Mouse (Mus musculus) neural tube, embryonic 14.5 days (tissue): ENCODE measurements around the gene Gm20481. TPM values are rescaled to one million over a fixed set of nuclear protein-coding genes. Genes with fewer than 3 reads are reported as not detected.

Experiments
- ATAC-seq: fragments of 200-750 bp; cut with Nextera tagmentation; 2 replicates; pipeline ENCODE4 v1.8.0; 2017; ENCODE audit warnings: low read depth, mild to moderate bottlenecking, moderate TSS enrichment, moderate library complexity
- H3K27ac ChIP-seq: fragments of 300-500 bp; sonication (generic); 2 replicates; pipeline ENCODE4 v1.5.1; 2014; ENCODE audit warnings: low read depth, mild to moderate bottlenecking, control low read depth, low read length, moderate library complexity, mixed read lengths
- H3K27me3 ChIP-seq: fragments of 300-500 bp; sonication (generic); 2 replicates; pipeline ENCODE4 v1.6.1; 2014; ENCODE audit warnings: low read length; ENCODE audit not compliant: control insufficient read depth, insufficient read depth
- H3K36me3 ChIP-seq: fragments of 300-500 bp; sonication (generic); 2 replicates; pipeline ENCODE4 v1.6.1; 2014; ENCODE audit warnings: low read length, mixed read lengths; ENCODE audit not compliant: control insufficient read depth, insufficient read depth
- H3K4me1 ChIP-seq: fragments of 300-500 bp; sonication (generic); 2 replicates; pipeline ENCODE4 v1.6.1; 2014; ENCODE audit warnings: low read length; ENCODE audit not compliant: control insufficient read depth, insufficient read depth
- H3K4me2 ChIP-seq: fragments of 300-500 bp; sonication (generic); 2 replicates; pipeline ENCODE4 v1.6.1; 2014; ENCODE audit warnings: mild to moderate bottlenecking, low read depth, low read length, control low read depth
- H3K4me3 ChIP-seq: fragments of 300-500 bp; sonication (generic); 2 replicates; pipeline ENCODE4 v1.5.1; 2014; ENCODE audit warnings: low read depth, low read length, control low read depth, mixed read lengths
- H3K9ac ChIP-seq: fragments of 300-500 bp; sonication (generic); replicated peaks from 2 replicates; pipeline ENCODE4 v1.6.1; 2014; ENCODE audit warnings: low read depth, mild to moderate bottlenecking, control low read depth, low read length, mixed read lengths
- H3K9me3 ChIP-seq: fragments of 300-500 bp; sonication (generic); 2 replicates; pipeline ENCODE4 v1.6.1; 2016; ENCODE audit warnings: low read length; ENCODE audit not compliant: control insufficient read depth
- WGBS: fragments of 180-500 bp; shearing (Covaris S2); extraction: QIAGEN DNeasy Blood & Tissue Kit; methylation state at CpG from one replicate; pipeline ENCODE4 v1.1.7; 2014; 5-methylcytosine and 5-hydroxymethylcytosine counted together
- polyA plus RNA-seq: library from polyadenylated mRNA; unstranded; fragments of >200 nt; fragmentation: Nextera tagmentation; extraction: Ambion mirVana; gene quantifications from 2 replicates; pipeline ENCODE4 v1.2.1, GENCODE M21; 2014

Gm20481 gene
- polyA plus RNA-seq, 1 experiment from 2014 or later: not detected

GRCm38 (mm10) chr17:35016791-35017705 is 47.3 kb downstream of the Gm20481 start:
- Histone ChIP-seq H3K27ac (no peak overlapping the region), H3K36me3 (peaks cover 43% of the 10 kb centered on the region), H3K9me3 (no peaks in the 10 kb centered on the region), H3K27me3 (no peaks in the 10 kb centered on the region), H3K9ac (no peak overlapping the region), H3K4me1 (no peaks in the 10 kb centered on the region), H3K4me3 (no peak overlapping the region), H3K4me2 (no peak overlapping the region)
- 83% methylated on average over 10 of the region's 10 CpGs for WGBS
- ATAC-seq: no peak

DNA sequence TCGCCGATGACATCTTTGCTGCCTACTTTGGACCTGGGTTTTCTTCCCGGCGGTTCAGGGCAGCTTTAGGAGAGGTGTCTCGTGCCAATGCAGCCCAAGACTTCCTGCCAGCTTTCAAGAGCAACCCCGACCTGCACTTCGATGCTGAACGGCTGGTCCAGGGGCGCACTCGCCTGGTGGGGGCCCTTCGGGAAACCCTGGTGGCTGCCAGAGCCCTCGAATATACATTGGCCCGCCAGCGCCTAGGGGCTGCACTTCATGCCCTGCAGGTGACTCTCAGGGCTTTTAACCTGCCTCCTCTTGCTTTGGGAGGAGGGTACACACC is 48.0 kb downstream of the Gm20481 start:
- Histone ChIP-seq H3K27ac (no peak overlapping the region), H3K4me1 (no peaks in the 10 kb centered on the region), H3K4me3 (no peak overlapping the region), H3K27me3 (no peaks in the 10 kb centered on the region), H3K4me2 (no peak overlapping the region), H3K9me3 (no peaks in the 10 kb centered on the region), H3K36me3 (peaks cover 37% of the 10 kb centered on the region), H3K9ac (no peak overlapping the region)
- WGBS: 78% methylated on average over 14 of the region's 14 CpGs
- no peak for ATAC-seq

DNA sequence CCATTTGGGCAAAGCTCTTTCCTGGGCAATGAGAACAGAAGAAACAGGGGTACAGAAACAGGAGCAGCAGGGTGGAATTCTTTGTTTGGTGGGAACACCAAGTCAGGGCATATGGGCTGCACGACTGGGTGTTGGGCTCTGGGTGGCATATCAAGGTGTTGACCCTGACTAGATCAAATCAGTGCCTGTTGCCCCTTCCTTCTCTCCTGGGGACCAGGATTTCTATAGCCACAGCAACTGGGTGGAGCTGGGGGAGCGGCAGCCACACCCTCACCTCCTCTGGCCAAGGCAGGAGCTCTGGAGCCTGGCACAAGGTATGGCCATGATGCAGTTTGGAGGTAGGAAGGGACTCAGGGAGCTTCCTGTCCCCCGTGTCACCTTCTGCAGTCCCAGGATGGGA is 48.5 kb downstream of the Gm20481 start:
- H3K9me3 ChIP-seq: no peaks in the 10 kb centered on the region
- no peaks in the 10 kb centered on the region for H3K4me1 ChIP-seq
- no peak overlapping the region for H3K27ac ChIP-seq
- H3K4me3 ChIP-seq: no peak overlapping the region
- no peak overlapping the region for H3K9ac ChIP-seq
- WGBS: 73% methylated on average over 3 of the region's 3 CpGs
- ATAC-seq: no peak
- H3K36me3 ChIP-seq: peaks cover 32% of the 10 kb centered on the region
- H3K27me3 ChIP-seq: no peaks in the 10 kb centered on the region
- no peak overlapping the region for H3K4me2 ChIP-seq

DNA sequence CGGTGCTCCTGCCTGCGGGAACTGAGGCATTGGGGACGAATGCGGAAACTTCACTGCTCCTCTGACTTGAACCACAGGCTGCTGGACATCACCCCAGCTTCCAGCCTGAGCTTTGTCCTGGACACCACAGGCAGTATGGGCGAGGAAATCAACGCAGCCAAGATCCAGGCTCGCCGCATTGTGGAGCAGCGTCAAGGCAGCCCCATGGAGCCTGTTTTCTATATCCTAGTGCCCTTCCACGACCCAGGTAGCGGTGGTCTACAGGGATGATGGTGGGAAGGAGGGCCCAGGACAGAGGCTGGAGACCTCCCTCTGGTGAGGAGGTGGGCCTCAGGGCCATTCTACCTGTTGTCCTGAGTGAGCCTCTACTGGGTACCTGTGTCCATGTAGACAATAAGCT is 50.2 kb downstream of the Gm20481 start:
- no peak overlapping the region for H3K27ac ChIP-seq
- no peak overlapping the region for H3K9ac ChIP-seq
- peaks cover 15% of the 10 kb centered on the region for H3K36me3 ChIP-seq
- ATAC-seq: no peak
- 74% methylated on average over 11 of the region's 11 CpGs for WGBS
- no peak overlapping the region for H3K4me2 ChIP-seq
- H3K27me3 ChIP-seq: no peaks in the 10 kb centered on the region
- H3K4me3 ChIP-seq: no peak overlapping the region
- H3K9me3 ChIP-seq: no peaks in the 10 kb centered on the region
- H3K4me1 ChIP-seq: no peaks in the 10 kb centered on the region

DNA sequence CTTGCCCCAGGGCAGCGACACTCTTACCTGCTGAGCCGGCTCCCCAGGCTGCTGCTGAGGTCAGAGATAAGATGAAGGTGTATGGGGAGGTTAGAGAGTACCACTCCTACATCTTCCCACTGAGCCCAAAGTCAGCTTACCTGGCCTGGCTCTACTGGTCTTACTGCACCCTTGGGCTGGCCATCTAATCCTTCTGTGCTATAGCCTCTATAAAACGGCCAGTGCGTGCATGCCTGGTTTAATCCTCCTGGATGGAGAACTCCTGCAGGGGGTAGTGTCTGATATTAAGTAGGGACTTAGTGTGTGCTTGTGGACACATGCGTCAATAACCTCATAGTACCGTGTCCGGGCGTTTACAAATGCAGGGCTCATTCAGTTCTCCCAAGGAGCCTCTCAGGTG is 50.8 kb downstream of the Gm20481 start:
- Histone ChIP-seq H3K4me3 (no peak overlapping the region), H3K4me2 (no peak overlapping the region), H3K36me3 (peaks cover 8% of the 10 kb centered on the region), H3K9ac (no peak overlapping the region), H3K4me1 (no peaks in the 10 kb centered on the region), H3K27me3 (no peaks in the 10 kb centered on the region), H3K9me3 (no peaks in the 10 kb centered on the region), H3K27ac (no peak overlapping the region)
- 86% methylated on average over 8 of the region's 8 CpGs for WGBS
- ATAC-seq: no peak

GRCm38 (mm10) chr17:35021163-35021808 is 51.6 kb downstream of the Gm20481 start:
- Histone ChIP-seq H3K9me3 (no peaks in the 10 kb centered on the region), H3K4me2 (no peak overlapping the region), H3K27ac (no peak overlapping the region), H3K4me1 (no peaks in the 10 kb centered on the region), H3K36me3 (peaks cover 4% of the 10 kb centered on the region; the same call in 1 of the 2 replicates), H3K9ac (no peak overlapping the region), H3K4me3 (no peak overlapping the region), H3K27me3 (no peaks in the 10 kb centered on the region)
- peak; percentile 44; the same call in 1 of the 2 replicates for ATAC-seq
- 8% methylated on average over 17 of the region's 17 CpGs for WGBS

Other genes starting within 250 kb of the Gm20481 start
- gene C4b, start 226.0 kb upstream of the Gm20481 start, polyA plus RNA-seq: not detected in 2 replicates
- gene Cyp21a1, start 165.4 kb upstream of the Gm20481 start, polyA plus RNA-seq: not detected in 2 replicates
- 30.5 and 37.7 TPM in 2 replicates for gene Stk19, start 133.0 kb upstream of the Gm20481 start, polyA plus RNA-seq
- gene Dxo, start 132.9 kb upstream of the Gm20481 start, polyA plus RNA-seq: 59.4 and 67.7 TPM in 2 replicates
- gene Skiv2l, start 119.7 kb upstream of the Gm20481 start, polyA plus RNA-seq: 46.2 and 57.7 TPM in 2 replicates
- 78.3 and 78.9 TPM in 2 replicates for gene Nelfe, start 119.5 kb upstream of the Gm20481 start, polyA plus RNA-seq
- gene Cfb, start 107.4 kb upstream of the Gm20481 start, polyA plus RNA-seq: 1.3 and 2.0 TPM in 2 replicates
- 2.2 and 2.3 TPM in 2 replicates for gene Zbtb12, start 90.4 kb upstream of the Gm20481 start, polyA plus RNA-seq
- not detected in 2 replicates for gene Gm20547, start 87.9 kb upstream of the Gm20481 start, polyA plus RNA-seq
- gene C2, start 71.6 kb upstream of the Gm20481 start, polyA plus RNA-seq: 1.5 and 2.1 TPM in 2 replicates
- gene Ehmt2, start 71.4 kb upstream of the Gm20481 start, polyA plus RNA-seq: 78.1 and 86.8 TPM in 2 replicates
- not detected in 2 replicates for gene Slc44a4, start 55.4 kb upstream of the Gm20481 start, polyA plus RNA-seq
- gene Neu1, start 38.7 kb upstream of the Gm20481 start, polyA plus RNA-seq: 27.4 and 30.1 TPM in 2 replicates
- gene Hspa1b, start 10.7 kb upstream of the Gm20481 start, polyA plus RNA-seq: 0.27 and 0.35 TPM in 2 replicates
- 7.0 and 7.6 TPM in 2 replicates for gene Hspa1a, start 2.2 kb downstream of the Gm20481 start, polyA plus RNA-seq
- gene Hspa1l, start 2.8 kb downstream of the Gm20481 start, polyA plus RNA-seq: 1.6 and 2.8 TPM in 2 replicates
- 89.1 and 89.5 TPM in 2 replicates for gene Lsm2, start 11.9 kb downstream of the Gm20481 start, polyA plus RNA-seq
- 51.4 and 56.9 TPM in 2 replicates for gene Vars, start 31.1 kb downstream of the Gm20481 start, polyA plus RNA-seq
- gene Vwa7, start 46.7 kb downstream of the Gm20481 start, polyA plus RNA-seq: 0.11 and 0.15 TPM in 2 replicates
- gene Sapcd1, start 58.1 kb downstream of the Gm20481 start, polyA plus RNA-seq: 2.1 and 2.2 TPM in 2 replicates
- gene Msh5, start 76.8 kb downstream of the Gm20481 start, polyA plus RNA-seq: 1.9 and 2.2 TPM in 2 replicates
- 13.3 and 37.0 TPM in 2 replicates for gene Clic1, start 80.1 kb downstream of the Gm20481 start, polyA plus RNA-seq
- 269 and 303 TPM in 2 replicates for gene Ddah2, start 89.1 kb downstream of the Gm20481 start, polyA plus RNA-seq
- not detected in 2 replicates for gene Ly6g6c, start 95.5 kb downstream of the Gm20481 start, polyA plus RNA-seq
- gene Mpig6b, start 96.3 kb downstream of the Gm20481 start, polyA plus RNA-seq: 0.12 and 0.15 TPM in 2 replicates
- gene Ly6g6e, start 107.0 kb downstream of the Gm20481 start, polyA plus RNA-seq: 0.46 and 0.66 TPM in 2 replicates
- gene Ly6g6d, start 108.2 kb downstream of the Gm20481 start, polyA plus RNA-seq: 0.84 and 1.8 TPM in 2 replicates
- 0.23 TPM in 1 of 2 replicates, not detected in the other for gene Ly6g6f, start 115.7 kb downstream of the Gm20481 start, polyA plus RNA-seq
- 82.3 and 92.5 TPM in 2 replicates for gene Abhd16a, start 119.4 kb downstream of the Gm20481 start, polyA plus RNA-seq
- not detected in 2 replicates for gene Ly6g5c, start 138.4 kb downstream of the Gm20481 start, polyA plus RNA-seq
- gene Ly6g5b, start 145.5 kb downstream of the Gm20481 start, polyA plus RNA-seq: 0.52 and 0.92 TPM in 2 replicates
- gene Gpank1, start 151.5 kb downstream of the Gm20481 start, polyA plus RNA-seq: 22.2 and 23.7 TPM in 2 replicates
- 361 and 363 TPM in 2 replicates for gene Csnk2b, start 152.1 kb downstream of the Gm20481 start, polyA plus RNA-seq
- 8.1 and 9.7 TPM in 2 replicates for gene D17H6S53E, start 156.5 kb downstream of the Gm20481 start, polyA plus RNA-seq
- gene Apom, start 162.1 kb downstream of the Gm20481 start, polyA plus RNA-seq: 0.75 and 0.89 TPM in 2 replicates
- 88.3 and 102 TPM in 2 replicates for gene Bag6, start 165.3 kb downstream of the Gm20481 start, polyA plus RNA-seq
- gene Prrc2a, start 195.0 kb downstream of the Gm20481 start, polyA plus RNA-seq: 181 and 195 TPM in 2 replicates
- 6.7 and 10.7 TPM in 2 replicates for gene Aif1, start 206.2 kb downstream of the Gm20481 start, polyA plus RNA-seq
- gene Lst1, start 218.5 kb downstream of the Gm20481 start, polyA plus RNA-seq: 3.7 and 8.8 TPM in 2 replicates
- gene Ltb, start 224.5 kb downstream of the Gm20481 start, polyA plus RNA-seq: 0.31 and 0.62 TPM in 2 replicates
- gene Tnf, start 232.1 kb downstream of the Gm20481 start, polyA plus RNA-seq: not detected in 2 replicates
- gene Lta, start 235.4 kb downstream of the Gm20481 start, polyA plus RNA-seq: 0.24 and 0.26 TPM in 2 replicates